Comparison of ENCODE assay signal across 18 mouse cellular contexts in genomic region chr5:105418364-105418763, GRCm38 (mm10). TPM values are rescaled to one million over a fixed set of nuclear protein-coding genes. Genes with fewer than 3 reads are reported as not detected.
A peak's percentile ranks its signal among the peaks of the same experiment; 100 is the strongest.
DNase-seq lines count a peak whose midpoint lies in the region; ATAC-seq and TF ChIP-seq lines count a peak whose summit lies in the region.
"Had no signal": no experiment of that assay in that cellular context is flagged by ENCODE, and none has a peak within 500 bp of the region (broad histone marks: within the 10 kb centered on the region; RNA-seq: fewer than 3 reads in every experiment).

No protein-coding gene starts in this region.

- H3K4me3 ChIP-seq in lung, postnatal 0 days (ENCODE audit: low read depth, low read length) = no peak overlapping the region
- H3K4me3 ChIP-seq in liver, embryonic 14.5 days (ENCODE audit: insufficient read depth in 1 of 2, low read depth in 2 of 2, low read length in 2 of 2) = no peak overlapping the region
- H3K4me3 ChIP-seq in stomach, embryonic 15.5 days (replicated peaks) = no peak overlapping the region
- H3K4me3 ChIP-seq: embryonic facial prominence, embryonic 13.5 days; limb, embryonic 15.5 days; neural tube, embryonic 12.5 days had no signal

- no peaks in the 10 kb centered on the region for H3K27me3 ChIP-seq in lung, postnatal 0 days (replicated peaks; ENCODE audit: insufficient read depth, low read length)
- no peaks in the 10 kb centered on the region for H3K27me3 ChIP-seq in liver, embryonic 14.5 days (ENCODE audit: control insufficient read depth, insufficient read depth, low read length)
- no peaks in the 10 kb centered on the region for H3K27me3 ChIP-seq in stomach, embryonic 15.5 days (replicated peaks)
- H3K27me3 ChIP-seq: embryonic facial prominence, embryonic 13.5 days; limb, embryonic 15.5 days; neural tube, embryonic 12.5 days had no signal

- H3K9me3 ChIP-seq in lung, postnatal 0 days (ENCODE audit: low read length) = no peaks in the 10 kb centered on the region
- no peaks in the 10 kb centered on the region for H3K9me3 ChIP-seq in liver, embryonic 14.5 days (ENCODE audit: control insufficient read depth, low read length)
- H3K9me3 ChIP-seq in stomach, embryonic 15.5 days = no peaks in the 10 kb centered on the region
- H3K9me3 ChIP-seq: embryonic facial prominence, embryonic 13.5 days; limb, embryonic 15.5 days; neural tube, embryonic 12.5 days had no signal

- no peak overlapping the region for H3K27ac ChIP-seq in lung, postnatal 0 days (ENCODE audit: low read length)
- H3K27ac ChIP-seq in liver, embryonic 14.5 days = no peak overlapping the region
- H3K27ac ChIP-seq in stomach, embryonic 15.5 days = no peak overlapping the region
- H3K27ac ChIP-seq: embryonic facial prominence, embryonic 13.5 days; limb, embryonic 15.5 days; macrophage; neural tube, embryonic 12.5 days had no signal

- no peak for ATAC-seq in lung, postnatal 0 days
- no peak for ATAC-seq in liver, embryonic 14.5 days (ENCODE audit: insufficient read depth)
- ATAC-seq in stomach, embryonic 15.5 days (ENCODE audit: insufficient read depth, low FRiP score, low read depth) = no peak
- ATAC-seq: forebrain, embryonic 16.5 days; midbrain, embryonic 16.5 days had no signal

- H3K4me1 ChIP-seq in lung, postnatal 0 days (ENCODE audit: insufficient read depth, low read depth, low read length) = no peaks in the 10 kb centered on the region
- H3K4me1 ChIP-seq in liver, embryonic 14.5 days (replicated peaks; ENCODE audit: control insufficient read depth in 2 of 2, insufficient read depth in 2 of 2, low read length in 1 of 2) = peaks cover 17 to 23% of the 10 kb centered on the region in 2 experiments
- 0 out of 2 replicates have a peak, but pooled peaks cover 4% of the 10 kb centered on the region for H3K4me1 ChIP-seq in stomach, embryonic 15.5 days

- no peak for TF ChIP-seq EP300 in lung, postnatal 0 days (IDR thresholded peaks at IDR 0.05)
- TF ChIP-seq EP300 in liver, embryonic 14.5 days (IDR thresholded peaks at IDR 0.05; ENCODE audit: low read depth) = no peak

- 68% methylated on average over 7 of the region's 7 CpGs for WGBS in lung, postnatal 0 days
- 78% methylated on average over 7 of the region's 7 CpGs for WGBS in liver, embryonic 14.5 days (ENCODE audit: insufficient replicate concordance)
- 68% methylated on average over 7 of the region's 7 CpGs for WGBS in stomach, embryonic 15.5 days

- no peak overlapping the region for H3K4me2 ChIP-seq in lung, postnatal 0 days (replicated peaks; ENCODE audit: low read depth, low read length)
- peak overlapping the region; percentile 99 for H3K4me2 ChIP-seq in liver, embryonic 14.5 days (ENCODE audit: low read depth)
- H3K4me2 ChIP-seq in stomach, embryonic 15.5 days = peak overlapping the region; percentile 14; the same call in 1 of the 2 replicates
- H3K4me2 ChIP-seq: embryonic facial prominence, embryonic 13.5 days; heart, embryonic 11.5 days; limb, embryonic 15.5 days; neural tube, embryonic 12.5 days had no signal

- DNase-seq in lung, postnatal 0 days (ENCODE audit: low spot score) = peak; percentile 37
- DNase-seq in lung, postnatal 36 days = no peak
- DNase-seq in gonadal fat pad, adult 2 months (ENCODE audit: low read depth) = peak; percentile 38
- no peak for DNase-seq in liver, embryonic 14.5 days (ENCODE audit: low read depth in 3 of 3, low spot score in 3 of 3)
- DNase-seq in natural killer cell, adult 2 months (ENCODE audit: low spot score in 2 of 2) = no peak
- DNase-seq in frontal cortex, postnatal 25 days (ENCODE audit: low spot score in 2 of 2) = no peak
- DNase-seq in c-Kit-positive CD71-positive TER-119-positive erythroid progenitor cells, embryonic 14.5 days (ENCODE audit: low spot score) = no peak
- DNase-seq: cerebellum, adult 18-20 months; heart, postnatal 4 days; thymus, postnatal 4 days had no signal

- H3K36me3 ChIP-seq in lung, postnatal 0 days (ENCODE audit: insufficient read depth, low read length) = no peaks in the 10 kb centered on the region
- H3K36me3 ChIP-seq in liver, embryonic 14.5 days (replicated peaks; ENCODE audit: control insufficient read depth, insufficient read depth, low read depth) = no peaks in the 10 kb centered on the region
- H3K36me3 ChIP-seq in stomach, embryonic 15.5 days = no peaks in the 10 kb centered on the region
- H3K36me3 ChIP-seq: embryonic facial prominence, embryonic 13.5 days; limb, embryonic 15.5 days; neural tube, embryonic 12.5 days had no signal

- H3K9ac ChIP-seq in lung, postnatal 0 days (replicated peaks; ENCODE audit: low read depth) = no peak overlapping the region
- no peak overlapping the region for H3K9ac ChIP-seq in liver, embryonic 14.5 days (replicated peaks)
- H3K9ac ChIP-seq in stomach, embryonic 15.5 days = no peak overlapping the region
- H3K9ac ChIP-seq: embryonic facial prominence, embryonic 13.5 days; limb, embryonic 15.5 days; neural tube, embryonic 12.5 days had no signal

- TF ChIP-seq CTCF in lung, postnatal 0 days (IDR thresholded peaks at IDR 0.05) = no peak
- TF ChIP-seq CTCF in liver, embryonic 14.5 days (IDR thresholded peaks at IDR 0.05; ENCODE audit: low read depth) = no peak

RNA-seq across cellular contexts. Expression of gene Lrrc8b, which starts 2.8 kb away (rescaled TPM):
- polyA plus RNA-seq in lung, postnatal 0 days (2015; fragmentation: Nextera tagmentation; extraction: Ambion mirVana) = 7.5 and 7.6 TPM in 2 replicates
- polyA plus RNA-seq in gonadal fat pad, adult 2 months (2012; rRNA removed) = 12.6 TPM in 2 replicates
- polyA plus RNA-seq in liver, embryonic 14.5 days (2012; rRNA removed) = 3.2 and 3.5 TPM in 2 replicates
- polyA plus RNA-seq in liver, embryonic 14.5 days (2014; fragmentation: Nextera tagmentation; extraction: Ambion mirVana) = 3.8 and 4.8 TPM in 2 replicates
- polyA plus RNA-seq in stomach, embryonic 15.5 days (2015; fragmentation: Nextera tagmentation; extraction: Ambion mirVana) = 7.7 and 7.8 TPM in 2 replicates

Comparison
In these comparisons a context has a peak if more than half of its experiments do, and no peak if none do; other contexts are left out.
1. DNase-seq: peak in lung, postnatal 0 days (single experiment) and gonadal fat pad, adult 2 months (single experiment); none in lung, postnatal 36 days (single experiment), liver, embryonic 14.5 days (0 of 3), natural killer cell, adult 2 months (0 of 2), frontal cortex, postnatal 25 days (0 of 2) and c-Kit-positive CD71-positive TER-119-positive erythroid progenitor cells, embryonic 14.5 days (single experiment).